Mouse (Mus musculus): ENCODE results near the gene Ckb. TPM values are rescaled to one million over a fixed set of nuclear protein-coding genes. Genes with fewer than 3 reads are reported as not detected.
"Not testable (repeated sequence)": the region's sequence is repeated elsewhere in the genome, so short reads cannot be mapped to it uniquely, and the experiment has no call there.

Gene Ckb
- polyA plus RNA-seq (2016; fragmentation: Nextera tagmentation; extraction: Ambion mirVana), result 2,395 and 2,485 TPM in 2 replicates

- peaks cover 19% of the 10 kb centered on the region; the same call in 1 of the 2 replicates for H3K27me3 ChIP-seq
- ATAC-seq (ENCODE audit: low FRiP score), result peak; percentile 86
Observed at GRCm38 (mm10) chr12:111672176-111672575, at the start of gene Ckb. Gene Ckb, minus strand, starts transcription at chr12:111672338.

DNA sequence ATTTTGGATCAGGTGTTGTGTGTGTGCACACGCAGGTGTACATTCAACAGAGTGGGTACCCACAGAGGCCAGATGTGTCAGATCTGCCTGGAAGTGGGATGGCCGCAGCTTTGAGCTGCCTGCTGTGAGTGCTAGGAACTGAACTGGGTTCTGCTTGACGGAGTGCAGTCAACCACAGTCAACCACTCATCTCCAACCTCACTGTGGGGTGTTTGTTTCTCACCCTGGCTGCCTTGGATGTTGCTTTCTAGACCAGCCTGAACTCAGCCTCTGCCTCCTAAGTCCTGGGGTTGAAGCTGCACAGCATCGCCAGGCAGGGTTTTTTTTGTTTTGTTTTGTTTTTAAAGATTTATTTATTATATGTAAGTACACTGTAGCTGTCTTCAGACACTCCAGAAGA is 48.1 kb upstream of the Ckb start:
- H3K4me3 ChIP-seq (replicated peaks), result no peak overlapping the region
- H3K27me3 ChIP-seq, result no peaks in the 10 kb centered on the region
- H3K4me1 ChIP-seq, result peaks cover 17% of the 10 kb centered on the region
- WGBS, result 84% methylated on average over 4 of the region's 4 CpGs
- H3K9me3 ChIP-seq, result no peaks in the 10 kb centered on the region
- no peak overlapping the region for H3K27ac ChIP-seq
- no peak overlapping the region for H3K4me2 ChIP-seq
- ATAC-seq (ENCODE audit: low FRiP score), result no peak
- peaks cover 27% of the 10 kb centered on the region for H3K36me3 ChIP-seq (replicated peaks)
- no peak overlapping the region for H3K9ac ChIP-seq

More at GRCm38 (mm10) chr12:111672176-111672575, at the start of gene Ckb:
- Histone ChIP-seq H3K9ac (peak within 1 kb of the TSS; percentile 98), H3K27ac (peak within 1 kb of the TSS; percentile 92), H3K9me3 (no peaks in the 10 kb centered on the region), H3K4me2 (peak within 1 kb of the TSS; percentile 97), H3K4me3 (replicated peaks) (peak within 1 kb of the TSS; percentile 95), H3K4me1 (peaks cover 35% of the 10 kb centered on the region), H3K36me3 (replicated peaks) (peaks cover 24% of the 10 kb centered on the region)
- under 1% methylated on average over 31 of the region's 31 CpGs for WGBS

- peaks cover 22% of the 10 kb centered on the region for H3K4me1 ChIP-seq
- ATAC-seq (ENCODE audit: low FRiP score), result no peak
- H3K4me2 ChIP-seq, result no peak overlapping the region
- peak overlapping the region; percentile 70 for H3K27ac ChIP-seq
- peak overlapping the region; percentile 22; the same call in 1 of the 2 replicates for H3K9ac ChIP-seq
- peaks cover 13% of the 10 kb centered on the region for H3K36me3 ChIP-seq (replicated peaks)
- H3K4me3 ChIP-seq (replicated peaks), result no peak overlapping the region
- WGBS, result 34% methylated on average over 8 of the region's 8 CpGs
- H3K9me3 ChIP-seq, result no peaks in the 10 kb centered on the region
- no peaks in the 10 kb centered on the region for H3K27me3 ChIP-seq
Observed at GRCm38 (mm10) chr12:111718656-111719055, 46.5 kb upstream of the Ckb start.

GRCm38 (mm10) chr12:111716505-111716904 is 44.4 kb upstream of the Ckb start:
- WGBS, result 97% methylated on average over 7 of the region's 7 CpGs
- no peak for ATAC-seq (ENCODE audit: low FRiP score)

DNA sequence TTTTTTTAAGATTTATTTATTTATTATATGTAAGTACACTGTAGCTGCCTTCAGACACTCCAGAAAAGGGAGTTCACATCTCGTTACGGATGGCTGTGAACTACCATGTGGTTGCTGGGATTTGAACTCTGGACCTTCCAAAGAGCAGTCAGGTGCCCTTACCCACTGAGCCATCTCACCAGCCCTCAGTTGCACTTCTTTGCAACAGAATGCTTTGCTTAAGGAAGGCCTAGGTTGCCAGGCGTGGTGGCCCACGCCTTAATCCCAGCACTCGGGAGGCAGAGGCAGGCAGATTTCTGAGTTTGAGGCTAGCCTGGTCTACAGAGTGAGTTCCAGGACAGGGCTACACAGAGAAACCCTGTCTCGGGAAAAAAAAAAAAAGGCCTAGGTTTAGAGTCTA is 41.7 kb upstream of the Ckb start:
- not testable (repeated sequence) for H3K27me3 ChIP-seq; ATAC-seq (ENCODE audit: low FRiP score); H3K27ac ChIP-seq; H3K9me3 ChIP-seq
- peaks cover 33% of the 10 kb centered on the region for H3K4me1 ChIP-seq
- H3K4me3 ChIP-seq (replicated peaks), result peak overlapping the region; percentile 97
- peaks cover 35% of the 10 kb centered on the region for H3K36me3 ChIP-seq (replicated peaks)
- 0 out of 2 replicates have a peak overlapping the region, but pooled peaks have one; percentile 95 for H3K9ac ChIP-seq
- H3K4me2 ChIP-seq, result peak overlapping the region; percentile 93
- 78% methylated on average over 6 of the region's 6 CpGs for WGBS

More at GRCm38 (mm10) chr12:111716505-111716904, 44.4 kb upstream of the Ckb start:
- Histone ChIP-seq H3K36me3 (replicated peaks) (peaks cover 9% of the 10 kb centered on the region), H3K9ac (no peak overlapping the region), H3K27ac (no peak overlapping the region), H3K27me3 (no peaks in the 10 kb centered on the region), H3K9me3 (no peaks in the 10 kb centered on the region), H3K4me2 (no peak overlapping the region), H3K4me1 (peaks cover 30% of the 10 kb centered on the region), H3K4me3 (replicated peaks) (no peak overlapping the region)

GRCm38 (mm10) chr12:111713004-111713651 is 41.0 kb upstream of the Ckb start, which contains the start of the genes Bag5 and Apopt1:
Gene Bag5, minus strand, starts transcription at chr12:111713257.
Gene Apopt1, plus strand, starts transcription at chr12:111713261.
- under 1% methylated on average over 85 of the region's 86 CpGs for WGBS
- Histone ChIP-seq H3K27me3 (no peaks in the 10 kb centered on the region), H3K4me3 (replicated peaks) (peak within 1 kb of the TSS; percentile 97), H3K4me1 (peaks cover 27% of the 10 kb centered on the region), H3K27ac (peak within 1 kb of the TSS; percentile 83), H3K9ac (peak within 1 kb of the TSS; percentile 95), H3K36me3 (replicated peaks) (peaks cover 42% of the 10 kb centered on the region), H3K4me2 (peak within 1 kb of the TSS; percentile 93), H3K9me3 (no peaks in the 10 kb centered on the region)
- ATAC-seq (ENCODE audit: low FRiP score), result peak; percentile 96

DNA sequence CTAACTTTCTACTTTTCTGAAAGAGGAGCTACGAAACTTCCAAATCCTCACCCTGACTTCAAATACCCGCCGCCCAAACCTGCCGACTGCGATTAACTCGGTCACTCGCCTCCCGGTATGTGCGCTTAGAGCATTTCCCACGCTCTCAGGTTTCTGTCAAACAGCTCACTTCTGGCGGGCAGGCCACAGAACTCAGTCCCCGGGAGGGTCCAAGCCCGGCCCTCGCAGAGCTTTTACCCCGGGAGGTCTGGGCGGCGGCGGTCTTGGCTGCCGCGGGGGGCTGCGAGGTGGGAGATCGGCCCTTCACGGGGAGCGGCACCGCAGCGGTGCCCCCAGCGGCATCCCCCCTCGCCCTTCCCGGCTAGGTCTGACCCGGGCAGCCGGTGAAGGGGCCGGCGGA is 40.3 kb upstream of the Ckb start:
- no peaks in the 10 kb centered on the region for H3K9me3 ChIP-seq
- H3K27me3 ChIP-seq, result no peaks in the 10 kb centered on the region
- H3K4me2 ChIP-seq, result peak overlapping the region; percentile 93
- peak overlapping the region; percentile 97 for H3K4me3 ChIP-seq (replicated peaks)
- H3K4me1 ChIP-seq, result peaks cover 27% of the 10 kb centered on the region
- H3K9ac ChIP-seq, result peak overlapping the region; percentile 95
- peaks cover 49% of the 10 kb centered on the region for H3K36me3 ChIP-seq (replicated peaks)
- no peak for ATAC-seq (ENCODE audit: low FRiP score)
- H3K27ac ChIP-seq, result peak overlapping the region; percentile 83
- WGBS, result under 1% methylated on average over 33 of the region's 33 CpGs

DNA sequence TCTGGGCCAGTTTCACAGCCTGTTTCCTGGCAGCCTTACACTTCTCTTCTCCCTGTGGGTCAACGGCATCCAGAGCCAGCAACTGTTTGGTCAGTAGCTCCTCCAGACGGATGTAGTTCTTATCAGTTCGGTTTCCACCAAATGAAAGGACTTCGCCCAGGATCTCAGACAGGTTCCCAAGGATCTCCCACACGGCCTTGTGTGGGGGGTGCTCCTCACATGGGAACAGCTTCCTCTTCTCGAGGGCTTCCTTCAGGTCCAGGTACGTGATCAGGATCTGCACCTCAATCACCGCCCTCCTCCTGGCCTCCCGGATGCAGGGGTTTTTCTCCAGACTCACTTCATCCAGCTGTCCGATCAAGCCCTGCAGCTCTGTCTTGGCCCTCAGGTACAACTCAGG is 38.0 kb upstream of the Ckb start:
- H3K9ac ChIP-seq, result no peak overlapping the region
- H3K9me3 ChIP-seq, result no peaks in the 10 kb centered on the region
- no peak overlapping the region for H3K4me2 ChIP-seq
- ATAC-seq (ENCODE audit: low FRiP score), result no peak
- H3K27ac ChIP-seq, result no peak overlapping the region
- no peak overlapping the region for H3K4me3 ChIP-seq (replicated peaks)
- peaks cover 46% of the 10 kb centered on the region for H3K36me3 ChIP-seq (replicated peaks)
- H3K27me3 ChIP-seq, result no peaks in the 10 kb centered on the region
- WGBS, result 94% methylated on average over 10 of the region's 10 CpGs
- peaks cover 26% of the 10 kb centered on the region for H3K4me1 ChIP-seq

DNA sequence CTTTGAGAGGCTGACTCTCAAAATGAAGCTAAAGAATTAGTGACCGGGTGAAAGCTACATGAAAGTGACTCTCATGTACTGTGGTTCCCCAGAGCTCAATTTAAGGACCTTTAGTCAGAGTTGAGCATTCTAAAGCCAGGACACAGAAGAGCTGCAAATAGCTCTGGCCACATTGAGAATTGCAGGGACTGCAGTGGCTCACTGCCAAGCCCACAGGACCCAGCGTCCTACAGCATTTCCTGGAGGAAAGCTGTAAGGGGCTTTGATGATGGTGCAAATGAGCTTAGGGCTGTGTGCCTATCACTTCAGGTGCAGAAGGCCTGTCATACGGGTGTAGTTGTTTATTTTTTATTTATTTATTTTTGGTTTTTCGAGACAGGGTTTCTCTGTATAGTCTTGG is 36.0 kb upstream of the Ckb start:
- no peak overlapping the region for H3K9ac ChIP-seq
- H3K36me3 ChIP-seq (replicated peaks), result peaks cover 46% of the 10 kb centered on the region
- H3K27me3 ChIP-seq, result no peaks in the 10 kb centered on the region
- H3K27ac ChIP-seq, result no peak overlapping the region
- no peak overlapping the region for H3K4me2 ChIP-seq
- no peak for ATAC-seq (ENCODE audit: low FRiP score)
- no peak overlapping the region for H3K4me3 ChIP-seq (replicated peaks)
- 90% methylated on average over 4 of the region's 4 CpGs for WGBS
- peaks cover 18% of the 10 kb centered on the region for H3K4me1 ChIP-seq
- H3K9me3 ChIP-seq, result no peaks in the 10 kb centered on the region

DNA sequence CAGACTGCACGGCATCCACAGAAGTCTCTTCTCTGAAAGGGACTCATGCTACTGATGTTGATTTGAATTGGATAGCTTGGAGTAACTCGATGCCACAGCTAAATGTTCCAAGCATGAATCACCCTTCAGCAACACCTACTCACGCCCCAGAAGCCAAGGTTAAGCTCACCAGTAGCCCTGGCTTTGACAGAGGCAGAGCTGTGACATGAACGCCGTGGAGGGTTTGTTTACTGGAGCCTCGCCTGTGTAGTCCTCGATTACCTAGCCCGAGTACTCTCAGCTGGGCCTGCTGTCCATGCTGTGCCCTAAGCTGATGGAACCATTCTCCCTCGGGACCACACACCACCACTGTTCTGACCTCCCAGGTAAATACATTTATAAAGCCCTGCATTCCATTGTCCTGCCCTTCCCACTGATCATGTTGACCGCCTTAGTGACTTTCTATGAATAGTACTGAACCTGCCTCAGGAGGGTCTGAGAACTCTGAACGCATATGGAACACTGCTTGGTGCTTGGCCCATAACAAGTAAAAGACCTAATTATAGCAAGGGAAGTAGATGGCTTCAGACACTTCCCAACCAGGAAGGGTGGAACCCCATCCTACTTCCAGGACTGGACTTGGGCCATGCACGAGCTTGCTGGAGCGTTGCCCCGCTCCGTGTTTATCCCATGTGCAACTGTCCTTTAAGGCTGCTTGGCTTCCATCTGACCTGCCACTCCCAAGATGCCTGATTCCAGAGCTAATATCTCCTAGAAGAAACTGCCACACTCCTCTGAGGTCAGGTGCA is 33.2 kb upstream of the Ckb start:
- WGBS, result 87% methylated on average over 15 of the region's 15 CpGs
- no peaks in the 10 kb centered on the region for H3K27me3 ChIP-seq
- H3K4me3 ChIP-seq (replicated peaks), result no peak overlapping the region
- H3K9ac ChIP-seq, result 0 out of 2 replicates have a peak overlapping the region, but pooled peaks have one; percentile 0
- H3K36me3 ChIP-seq (replicated peaks), result peaks cover 35% of the 10 kb centered on the region
- H3K27ac ChIP-seq, result no peak overlapping the region
- no peak overlapping the region for H3K4me2 ChIP-seq
- no peaks in the 10 kb centered on the region for H3K9me3 ChIP-seq
- peaks cover 6% of the 10 kb centered on the region; the same call in 1 of the 2 replicates for H3K4me1 ChIP-seq
- no peak for ATAC-seq (ENCODE audit: low FRiP score)

DNA sequence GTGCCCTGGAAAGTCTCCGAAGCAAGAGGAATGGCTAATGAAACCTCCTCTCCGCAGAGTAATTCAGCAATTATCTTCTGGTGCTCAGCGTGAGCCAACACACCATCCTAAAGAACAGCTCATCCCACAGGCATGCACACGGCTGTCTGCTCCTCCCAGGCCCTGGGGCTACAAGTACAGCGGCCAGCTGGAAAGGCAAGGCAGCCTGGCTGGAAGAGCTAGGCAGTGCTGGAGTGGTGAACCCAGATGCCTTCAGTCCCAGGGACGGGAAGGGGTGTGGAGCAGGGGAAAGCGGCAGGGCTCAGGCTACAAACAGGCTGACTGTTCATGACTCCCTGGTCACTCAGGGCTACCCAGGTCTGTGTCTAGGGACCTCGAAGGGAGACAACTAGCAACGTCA is 32.5 kb upstream of the Ckb start:
- no peak for ATAC-seq (ENCODE audit: low FRiP score)
- H3K4me1 ChIP-seq, result peaks cover 6% of the 10 kb centered on the region; the same call in 1 of the 2 replicates
- H3K36me3 ChIP-seq (replicated peaks), result peaks cover 28% of the 10 kb centered on the region
- no peaks in the 10 kb centered on the region for H3K9me3 ChIP-seq
- H3K4me3 ChIP-seq (replicated peaks), result no peak overlapping the region
- WGBS, result 55% methylated on average over 9 of the region's 9 CpGs
- no peak overlapping the region for H3K4me2 ChIP-seq
- 0 out of 2 replicates have a peak overlapping the region, but pooled peaks have one; percentile 0 for H3K9ac ChIP-seq
- no peaks in the 10 kb centered on the region for H3K27me3 ChIP-seq
- H3K27ac ChIP-seq, result peak overlapping the region; percentile 59; the same call in 1 of the 2 replicates

DNA sequence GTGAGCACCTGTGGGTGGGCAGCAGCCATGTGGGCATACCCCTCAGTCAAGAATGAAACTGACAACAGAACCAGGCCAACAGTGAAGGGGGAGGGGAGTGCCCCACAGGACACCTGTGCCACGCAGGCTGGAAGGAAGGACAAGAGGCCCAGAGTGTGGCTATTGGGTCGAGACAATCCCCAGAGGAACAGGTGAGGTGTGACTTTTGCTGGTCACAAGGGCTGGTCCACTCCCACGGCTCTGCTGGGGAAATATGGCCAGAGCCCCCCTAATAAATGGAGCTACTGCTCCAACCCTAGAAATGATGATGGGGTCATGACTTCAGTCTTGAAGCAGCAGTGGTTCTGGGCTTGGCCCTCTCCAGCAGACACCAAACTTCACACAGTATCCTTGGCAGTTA is 31.2 kb upstream of the Ckb start:
- H3K27ac ChIP-seq, result no peak overlapping the region
- ATAC-seq (ENCODE audit: low FRiP score), result no peak
- WGBS, result 84% methylated on average over 3 of the region's 3 CpGs
- H3K4me1 ChIP-seq, result peaks cover 6% of the 10 kb centered on the region; the same call in 1 of the 2 replicates
- no peak overlapping the region for H3K9ac ChIP-seq
- H3K4me3 ChIP-seq (replicated peaks), result no peak overlapping the region
- H3K36me3 ChIP-seq (replicated peaks), result peaks cover 15% of the 10 kb centered on the region
- H3K27me3 ChIP-seq, result no peaks in the 10 kb centered on the region
- H3K9me3 ChIP-seq, result no peaks in the 10 kb centered on the region
- no peak overlapping the region for H3K4me2 ChIP-seq
